Mouse (Mus musculus) granulocyte monocyte progenitor cell, adult 5-6 weeks (primary cell): Measurements from ENCODE around the gene Uimc1. TPM values are rescaled to one million over a fixed set of nuclear protein-coding genes. Genes with fewer than 3 reads are reported as not detected.
A peak's percentile ranks its signal among the peaks of the same experiment; 100 is the strongest.

Experiments used
- ATAC-seq: replicated peaks from 2 replicates; pipeline ENCODE4 v1.8.0; 2016; ENCODE audit warnings: mild to moderate bottlenecking, moderate TSS enrichment, inconsistent platforms; ENCODE audit not compliant: poor library complexity, severe bottlenecking
- total RNA-seq, 2 experiments: library from RNA; stranded (forward) in 1 of 2; stranded (reverse) in 1 of 2; fragments of 200-712, 200-1000 nt in 1 of 2; fragments of >200 nt in 1 of 2; fragmentation: Nextera tagmentation in 1 of 2; gene quantifications; 2 replicates each; pipeline ENCODE4 v1.2.3; 2014 to 2017

The Uimc1 gene
- total RNA-seq, 2 experiments from 2014 or later = 40.7 to 60.8 TPM

- peak; percentile 37 for ATAC-seq
Measured at GRCm38 (mm10) chr13:55058042-55058441, 42.1 kb downstream of the Uimc1 start.

GRCm38 (mm10) chr13:55047706-55048105, 52.4 kb downstream of the Uimc1 start:
- ATAC-seq = no peak

- ATAC-seq = peak; percentile 100
Measured at GRCm38 (mm10) chr13:55040016-55040415, 60.1 kb downstream of the Uimc1 start.

- 0 out of 2 replicates have a peak, but pooled peaks have one; percentile 12 for ATAC-seq
Measured at GRCm38 (mm10) chr13:55024215-55024614, 75.9 kb downstream of the Uimc1 start.

- peak; percentile 38 for ATAC-seq
Measured at GRCm38 (mm10) chr13:55022715-55023114, 77.4 kb downstream of the Uimc1 start.

GRCm38 (mm10) chr13:55022256-55022655, 77.8 kb downstream of the Uimc1 start:
- no peak for ATAC-seq

- peak; percentile 57 for ATAC-seq
Measured at GRCm38 (mm10) chr13:55021194-55021779, 78.8 kb downstream of the Uimc1 start, which contains the start of gene Hk3. TSS of gene Hk3 (minus strand) at chr13:55021385.

GRCm38 (mm10) chr13:55020051-55020450, 80.0 kb downstream of the Uimc1 start:
- peak; percentile 45 for ATAC-seq

- ATAC-seq = no peak
Measured at GRCm38 (mm10) chr13:55019181-55019580, 80.9 kb downstream of the Uimc1 start.

- no peak for ATAC-seq
Measured at GRCm38 (mm10) chr13:55018700-55019099, 81.4 kb downstream of the Uimc1 start.

- ATAC-seq = no peak
Measured at GRCm38 (mm10) chr13:55017898-55018599, 82.1 kb downstream of the Uimc1 start.

- ATAC-seq = no peak
Measured at GRCm38 (mm10) chr13:55017154-55017897, 82.8 kb downstream of the Uimc1 start.

- ATAC-seq = no peak
Measured at GRCm38 (mm10) chr13:55014451-55014850, 85.6 kb downstream of the Uimc1 start.

GRCm38 (mm10) chr13:55013702-55014344, 86.3 kb downstream of the Uimc1 start:
- no peak for ATAC-seq

GRCm38 (mm10) chr13:55011981-55012478, 88.1 kb downstream of the Uimc1 start:
- 0 out of 2 replicates have a peak, but pooled peaks have one; percentile 20 for ATAC-seq

- ATAC-seq = no peak
Measured at GRCm38 (mm10) chr13:55011103-55011502, 89.0 kb downstream of the Uimc1 start.

GRCm38 (mm10) chr13:55008589-55008988, 91.5 kb downstream of the Uimc1 start:
- ATAC-seq = no peak

- ATAC-seq = no peak
Measured at GRCm38 (mm10) chr13:55006415-55006742, 93.7 kb downstream of the Uimc1 start.

GRCm38 (mm10) chr13:55005691-55006414, 94.2 kb downstream of the Uimc1 start:
- no peak for ATAC-seq

GRCm38 (mm10) chr13:55004646-55005045, 95.5 kb downstream of the Uimc1 start:
- peak; percentile 27 for ATAC-seq
